Mouse (Mus musculus) intestine, embryonic 14.5 days (tissue): ENCODE data around the gene Cnst. TPM values are rescaled to one million over a fixed set of nuclear protein-coding genes. Genes with fewer than 3 reads are reported as not detected.

Experiments used
- ATAC-seq: fragments of 200-750 bp; cut with Nextera tagmentation; replicated peaks from 2 replicates; pipeline ENCODE4 v1.8.0; 2017; ENCODE audit warnings: low read depth, moderate number of reproducible peaks, moderate TSS enrichment, moderate library complexity; ENCODE audit not compliant: low FRiP score, low TSS enrichment
- DNase-seq: peaks from one replicate; pipeline ENCODE4 v3.0.0-alpha.2; 2018; ENCODE audit warnings: low spot score
- H3K27ac ChIP-seq: fragments of 300-500 bp; sonication (generic); 2 replicates; pipeline ENCODE4 v1.5.1; 2014; ENCODE audit warnings: low read depth, mild to moderate bottlenecking, control low read depth
- H3K27me3 ChIP-seq: fragments of 300-500 bp; sonication (generic); replicated peaks from 2 replicates; pipeline ENCODE4 v1.6.1; 2014; ENCODE audit warnings: low read length, control low read depth; ENCODE audit not compliant: control insufficient read depth, insufficient read depth
- H3K36me3 ChIP-seq: fragments of 300-500 bp; sonication (generic); 2 replicates; pipeline ENCODE4 v1.6.1; 2014; ENCODE audit warnings: low read length, control low read depth; ENCODE audit not compliant: control insufficient read depth, insufficient read depth
- H3K4me1 ChIP-seq: fragments of 300-500 bp; sonication (generic); replicated peaks from 2 replicates; pipeline ENCODE4 v1.6.1; 2014; ENCODE audit warnings: low read length, control low read depth, mixed read lengths; ENCODE audit not compliant: control insufficient read depth, insufficient read depth
- H3K4me2 ChIP-seq: fragments of 300-500 bp; sonication (generic); 2 replicates; pipeline ENCODE4 v1.6.1; 2014; ENCODE audit warnings: low read length
- H3K4me3 ChIP-seq: fragments of 300-500 bp; sonication (generic); 2 replicates; pipeline ENCODE4 v1.5.1; 2014; ENCODE audit warnings: low read depth, low read length, control low read depth, mixed read lengths
- H3K9ac ChIP-seq: fragments of 300-500 bp; sonication (generic); 2 replicates; pipeline ENCODE4 v1.6.1; 2014; ENCODE audit warnings: mild to moderate bottlenecking, low read length
- H3K9me3 ChIP-seq: fragments of 300-500 bp; sonication (generic); 2 replicates; pipeline ENCODE4 v1.6.1; 2016; ENCODE audit warnings: low read length, control low read depth; ENCODE audit not compliant: control insufficient read depth
- WGBS: fragments of 180-500 bp; shearing (Covaris S2); extraction: QIAGEN DNeasy Blood & Tissue Kit; methylation state at CpG from one replicate; pipeline ENCODE4 v1.1.7; 2014; 5-methylcytosine and 5-hydroxymethylcytosine counted together
- polyA plus RNA-seq: library from polyadenylated mRNA; unstranded; fragments of >200 nt; fragmentation: Nextera tagmentation; extraction: Ambion mirVana; gene quantifications from 2 replicates; pipeline ENCODE4 v1.2.1, GENCODE M21; 2014

Cnst gene
- polyA plus RNA-seq, 1 experiment from 2014 or later: 12.1 TPM

DNA sequence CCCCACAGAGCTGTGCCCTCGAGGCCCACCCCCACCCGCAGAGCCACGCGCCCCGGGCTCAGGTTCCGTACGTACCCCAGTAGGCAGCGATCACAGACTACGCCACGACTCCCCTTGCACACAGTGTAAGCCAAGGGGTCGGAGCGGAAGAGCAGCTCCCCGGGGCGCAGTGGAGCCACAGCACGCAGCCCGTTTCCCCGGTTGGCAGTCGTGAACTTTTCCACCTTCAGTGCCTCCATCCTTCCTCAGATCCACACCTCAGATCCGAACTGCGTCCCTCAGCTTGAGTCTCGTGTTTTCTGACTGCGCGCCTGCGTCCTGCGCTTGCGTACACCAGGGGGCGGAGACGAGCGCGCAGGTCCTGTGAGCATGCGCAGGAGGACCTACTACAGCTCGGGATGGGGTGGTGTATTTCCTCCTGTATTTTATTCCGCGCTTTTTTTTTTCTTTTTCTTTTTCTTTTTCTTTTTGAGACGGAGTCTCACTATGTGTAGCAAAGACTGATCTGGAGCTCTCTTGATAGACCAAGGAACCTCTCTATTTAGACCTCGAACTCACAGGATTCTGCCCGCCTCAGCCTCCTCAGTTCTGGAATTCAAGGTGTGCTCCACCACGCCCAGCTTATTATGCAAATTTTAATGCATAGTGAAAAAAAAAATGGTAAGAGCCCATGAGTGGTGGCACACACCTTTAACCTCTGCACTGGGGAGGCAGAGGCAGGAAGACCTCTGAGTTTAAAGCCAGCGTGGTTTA, 28.3 kb upstream of the Cnst start, which contains the start of gene Smyd3:
Gene Smyd3, minus strand, starts transcription at position 329 of the 753 bp plus-strand sequence.
- H3K4me2 ChIP-seq: peak within 1 kb of the TSS; percentile 97
- peak within 1 kb of the TSS; percentile 80 for H3K4me3 ChIP-seq
- H3K4me1 ChIP-seq: no peaks in the 10 kb centered on the region; the same call in 1 of the 2 replicates
- no peaks in the 10 kb centered on the region for H3K36me3 ChIP-seq
- H3K27me3 ChIP-seq: no peaks in the 10 kb centered on the region
- H3K27ac ChIP-seq: peak within 1 kb of the TSS; percentile 33; the same call in 1 of the 2 replicates
- DNase-seq (peak; percentile 85), ATAC-seq (peak; percentile 81)
- WGBS: 7% methylated on average over 39 of the region's 39 CpGs
- 0 out of 2 replicates have a peak, but pooled peaks cover 3% of the 10 kb centered on the region for H3K9me3 ChIP-seq
- H3K9ac ChIP-seq: peak within 1 kb of the TSS; percentile 63

DNA sequence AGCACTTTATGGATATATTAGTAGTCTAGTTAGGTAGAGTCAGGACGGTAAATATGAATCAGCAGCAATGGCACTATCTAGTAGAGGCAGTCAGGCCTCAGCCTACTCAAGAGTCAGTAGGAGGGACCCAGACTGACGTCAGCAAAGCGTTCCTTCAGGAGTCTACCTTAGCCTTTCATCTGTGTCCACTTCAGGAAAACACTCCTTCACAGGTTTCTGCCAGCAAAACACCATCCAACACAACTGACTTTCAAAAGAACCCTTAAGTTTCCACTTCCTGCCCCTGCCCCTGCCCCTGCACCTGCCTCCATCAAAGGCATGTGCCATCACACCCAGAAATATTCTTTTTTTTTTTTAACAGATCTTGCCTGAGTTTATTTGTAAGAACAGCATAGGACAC, 26.3 kb upstream of the Cnst start:
- 0 out of 2 replicates have a peak, but pooled peaks cover 3% of the 10 kb centered on the region for H3K9me3 ChIP-seq
- no peak overlapping the region for H3K27ac ChIP-seq
- DNase-seq: no peak
- no peak overlapping the region for H3K9ac ChIP-seq
- no peak overlapping the region for H3K4me3 ChIP-seq
- 81% methylated on average over 3 of the region's 3 CpGs for WGBS
- H3K36me3 ChIP-seq: no peaks in the 10 kb centered on the region
- no peaks in the 10 kb centered on the region for H3K27me3 ChIP-seq
- no peak overlapping the region for H3K4me2 ChIP-seq
- no peaks in the 10 kb centered on the region; the same call in 1 of the 2 replicates for H3K4me1 ChIP-seq
- no peak for ATAC-seq

GRCm38 (mm10) chr1:179539054-179539453, 7.1 kb upstream of the Cnst start:
- Histone ChIP-seq H3K36me3 (peaks cover 54% of the 10 kb centered on the region), H3K9me3 (no peaks in the 10 kb centered on the region), H3K9ac (no peak overlapping the region), H3K4me1 (no peaks in the 10 kb centered on the region), H3K27me3 (no peaks in the 10 kb centered on the region), H3K4me3 (no peak overlapping the region), H3K4me2 (no peak overlapping the region), H3K27ac (no peak overlapping the region)
- no peak for DNase-seq
- WGBS: 95% methylated on average over 3 of the region's 3 CpGs
- ATAC-seq: no peak

DNA sequence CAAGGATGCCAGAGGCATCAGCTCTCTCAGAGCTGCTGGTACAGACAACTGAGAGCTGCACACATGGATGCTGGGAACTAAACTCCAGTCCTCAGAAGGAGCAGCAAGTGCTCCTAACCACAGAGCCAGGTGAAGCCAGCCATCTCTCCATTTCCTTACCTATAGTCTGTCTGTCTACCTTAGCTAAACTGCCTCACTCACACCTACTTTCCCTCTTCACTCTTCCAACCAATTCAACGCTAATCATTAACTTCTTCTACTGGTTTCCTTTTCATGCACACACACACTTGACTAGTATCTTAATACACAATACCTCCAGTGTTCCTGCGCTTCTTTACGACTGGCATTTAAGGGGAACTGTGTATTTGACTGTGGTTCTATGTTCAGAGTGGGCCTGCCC, 6.3 kb upstream of the Cnst start:
- 80% methylated on average over 3 of the region's 3 CpGs for WGBS
- no peak overlapping the region for H3K4me3 ChIP-seq
- no peaks in the 10 kb centered on the region for H3K27me3 ChIP-seq
- H3K9me3 ChIP-seq: no peaks in the 10 kb centered on the region
- no peak overlapping the region for H3K4me2 ChIP-seq
- no peak overlapping the region for H3K9ac ChIP-seq
- H3K27ac ChIP-seq: no peak overlapping the region
- ATAC-seq (no peak), DNase-seq (no peak)
- H3K4me1 ChIP-seq: peaks cover 2% of the 10 kb centered on the region; the same call in 1 of the 2 replicates
- H3K36me3 ChIP-seq: peaks cover 46% of the 10 kb centered on the region

GRCm38 (mm10) chr1:179541502-179541901, 4.7 kb upstream of the Cnst start:
- ATAC-seq: no peak

DNA sequence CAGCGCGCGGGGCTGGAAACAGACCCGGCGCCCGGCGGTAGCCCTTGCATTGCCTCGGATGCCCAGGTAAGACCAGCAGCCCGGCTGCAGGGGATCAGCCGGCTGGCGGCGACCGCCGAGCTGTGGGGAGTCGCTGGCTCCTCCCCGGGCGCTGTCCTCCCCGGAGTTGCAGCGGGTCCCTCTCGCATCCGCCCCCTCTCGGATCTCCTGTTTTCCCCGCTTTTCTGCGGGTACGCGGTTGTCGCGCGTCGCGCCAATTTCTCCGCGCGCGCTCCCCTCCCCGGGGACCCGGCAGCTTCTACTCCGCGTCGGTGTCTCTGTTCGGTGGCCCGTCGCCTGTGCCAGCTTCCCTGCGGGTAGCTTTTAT, 364 bp downstream of the Cnst start:
- H3K9me3 ChIP-seq: no peaks in the 10 kb centered on the region
- under 1% methylated on average over 34 of the region's 44 CpGs for WGBS
- H3K4me1 ChIP-seq: peaks cover 19% of the 10 kb centered on the region
- peak overlapping the region; percentile 75 for H3K27ac ChIP-seq
- no peaks in the 10 kb centered on the region for H3K27me3 ChIP-seq
- peak overlapping the region; percentile 69 for H3K4me3 ChIP-seq
- H3K4me2 ChIP-seq: peak overlapping the region; percentile 71
- ATAC-seq (peak; percentile 87), DNase-seq (no peak)
- no peaks in the 10 kb centered on the region for H3K36me3 ChIP-seq
- peak overlapping the region; percentile 64 for H3K9ac ChIP-seq

More at GRCm38 (mm10) chr1:179541502-179541901, 4.7 kb upstream of the Cnst start:
- Histone ChIP-seq H3K9me3 (no peaks in the 10 kb centered on the region), H3K36me3 (peaks cover 35% of the 10 kb centered on the region), H3K4me3 (no peak overlapping the region), H3K27me3 (no peaks in the 10 kb centered on the region), H3K4me1 (peaks cover 8% of the 10 kb centered on the region), H3K27ac (no peak overlapping the region), H3K4me2 (no peak overlapping the region), H3K9ac (no peak overlapping the region)
- 64% methylated on average over 3 of the region's 3 CpGs for WGBS
- no peak for DNase-seq

DNA sequence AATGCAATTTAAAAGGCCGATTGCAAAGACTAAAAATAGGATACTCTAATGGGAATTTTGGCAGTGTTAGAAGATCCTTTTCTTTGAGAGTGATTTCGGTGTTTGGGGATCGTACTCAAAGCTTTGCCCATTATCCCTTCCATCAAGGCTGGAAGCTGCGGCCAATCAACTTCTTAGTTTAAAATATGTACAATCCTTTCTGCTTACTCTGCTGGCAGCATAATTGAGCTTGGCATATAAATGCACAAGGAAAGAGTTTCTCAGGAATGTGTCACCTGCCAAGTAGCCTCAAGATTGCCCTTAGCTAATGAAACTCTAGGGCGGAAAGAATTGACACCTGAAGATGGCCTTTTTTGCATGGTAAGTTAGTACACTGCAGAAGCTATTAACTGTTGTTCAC, 1.0 kb downstream of the Cnst start:
- Histone ChIP-seq H3K9me3 (no peaks in the 10 kb centered on the region), H3K4me1 (peaks cover 19% of the 10 kb centered on the region), H3K9ac (peak overlapping the region; percentile 64), H3K4me3 (peak overlapping the region; percentile 69), H3K4me2 (peak overlapping the region; percentile 71), H3K27me3 (no peaks in the 10 kb centered on the region), H3K27ac (no peak overlapping the region), H3K36me3 (no peaks in the 10 kb centered on the region)
- ATAC-seq (no peak), DNase-seq (no peak)
- WGBS: 15% methylated on average over 5 of the region's 5 CpGs

GRCm38 (mm10) chr1:179548220-179548619, 2.0 kb downstream of the Cnst start:
- Histone ChIP-seq H3K9ac (no peak overlapping the region), H3K4me2 (no peak overlapping the region; the same call in 1 of the 2 replicates), H3K4me3 (no peak overlapping the region), H3K4me1 (peaks cover 19% of the 10 kb centered on the region), H3K9me3 (no peaks in the 10 kb centered on the region), H3K27me3 (no peaks in the 10 kb centered on the region), H3K27ac (no peak overlapping the region), H3K36me3 (no peaks in the 10 kb centered on the region)
- ATAC-seq (no peak), DNase-seq (no peak)
- WGBS: 74% methylated on average over 11 of the region's 11 CpGs
